Mouse (Mus musculus) hindbrain, embryonic 15.5 days (tissue): ENCODE measurements around the gene Alpl. TPM values are rescaled to one million over a fixed set of nuclear protein-coding genes. Genes with fewer than 3 reads are reported as not detected.
A peak's percentile ranks its signal among the peaks of the same experiment; 100 is the strongest.

Experiments
- ATAC-seq: fragments of 200-750 bp; cut with Nextera tagmentation; 2 replicates; pipeline ENCODE4 v1.8.0; 2017; ENCODE audit warnings: low read depth, moderate number of reproducible peaks, moderate TSS enrichment; ENCODE audit not compliant: low FRiP score
- H3K27ac ChIP-seq: fragments of 300-500 bp; sonication (generic); replicated peaks from 2 replicates; pipeline ENCODE4 v1.5.1; 2015; ENCODE audit warnings: mild to moderate bottlenecking, inconsistent platforms
- H3K27me3 ChIP-seq: fragments of 300-500 bp; sonication (generic); 2 replicates; pipeline ENCODE4 v1.6.1; 2015; ENCODE audit warnings: control low read depth, inconsistent platforms
- H3K36me3 ChIP-seq: fragments of 300-500 bp; sonication (generic); 2 replicates; pipeline ENCODE4 v1.6.1; 2015; ENCODE audit warnings: control low read depth, inconsistent platforms
- H3K4me1 ChIP-seq: fragments of 300-500 bp; sonication (generic); replicated peaks from 2 replicates; pipeline ENCODE4 v1.6.1; 2015; ENCODE audit warnings: control low read depth, inconsistent platforms
- H3K4me2 ChIP-seq: fragments of 300-500 bp; sonication (generic); 2 replicates; pipeline ENCODE4 v1.6.1; 2015; ENCODE audit warnings: moderate library complexity, mild to moderate bottlenecking, inconsistent platforms
- H3K4me3 ChIP-seq: fragments of 300-500 bp; sonication (generic); 2 replicates; pipeline ENCODE4 v1.5.1; 2015; ENCODE audit warnings: mild to moderate bottlenecking, inconsistent platforms
- H3K9ac ChIP-seq: fragments of 300-500 bp; sonication (generic); 2 replicates; pipeline ENCODE4 v1.6.1; 2015; ENCODE audit warnings: inconsistent platforms
- H3K9me3 ChIP-seq: fragments of 300-500 bp; sonication (generic); 2 replicates; pipeline ENCODE4 v1.6.1; 2016; ENCODE audit warnings: control low read depth, inconsistent platforms
- WGBS: fragments of 180-500 bp; shearing (Covaris S2); methylation state at CpG from one replicate; pipeline ENCODE4 v1.1.7; 2015; 5-methylcytosine and 5-hydroxymethylcytosine counted together
- polyA plus RNA-seq: library from polyadenylated mRNA; unstranded; fragments of >200 nt; fragmentation: Nextera tagmentation; extraction: Ambion mirVana; gene quantifications from 2 replicates; pipeline ENCODE4 v1.2.1, GENCODE M21; 2015

Gene Alpl
- polyA plus RNA-seq, 1 experiment from 2014 or later, result 11.4 TPM

- no peak for ATAC-seq
Observed at GRCm38 (mm10) chr4:137700960-137701359, 95.2 kb downstream of the Alpl start.

GRCm38 (mm10) chr4:137699264-137700211 is 96.6 kb downstream of the Alpl start:
- H3K9ac ChIP-seq, result no peak overlapping the region
- ATAC-seq, result no peak
- no peaks in the 10 kb centered on the region for H3K9me3 ChIP-seq
- H3K4me3 ChIP-seq, result no peak overlapping the region
- no peak overlapping the region for H3K4me2 ChIP-seq
- no peaks in the 10 kb centered on the region for H3K27me3 ChIP-seq
- 48% methylated on average over 21 of the region's 21 CpGs for WGBS
- H3K36me3 ChIP-seq, result 0 out of 2 replicates have a peak, but pooled peaks cover 4% of the 10 kb centered on the region
- H3K4me1 ChIP-seq, result peaks cover 36% of the 10 kb centered on the region
- H3K27ac ChIP-seq, result no peak overlapping the region

More at GRCm38 (mm10) chr4:137700960-137701359, 95.2 kb downstream of the Alpl start:
- Histone ChIP-seq H3K9ac (no peak overlapping the region), H3K27me3 (no peaks in the 10 kb centered on the region), H3K4me2 (no peak overlapping the region), H3K4me3 (no peak overlapping the region), H3K27ac (no peak overlapping the region), H3K36me3 (0 out of 2 replicates have a peak, but pooled peaks cover 4% of the 10 kb centered on the region), H3K9me3 (no peaks in the 10 kb centered on the region), H3K4me1 (peaks cover 31% of the 10 kb centered on the region)
- WGBS, result 68% methylated on average over 6 of the region's 6 CpGs

- Histone ChIP-seq H3K4me3 (no peak overlapping the region), H3K4me2 (no peak overlapping the region), H3K9ac (no peak overlapping the region), H3K9me3 (no peaks in the 10 kb centered on the region), H3K27me3 (no peaks in the 10 kb centered on the region), H3K27ac (0 out of 2 replicates have a peak overlapping the region, but pooled peaks have one; percentile 18), H3K36me3 (no peaks in the 10 kb centered on the region), H3K4me1 (peaks cover 36% of the 10 kb centered on the region)
- 74% methylated on average over 7 of the region's 7 CpGs for WGBS
- peak; percentile 10; the same call in 1 of the 2 replicates for ATAC-seq
Observed at GRCm38 (mm10) chr4:137698076-137698985, 97.9 kb downstream of the Alpl start.

GRCm38 (mm10) chr4:137697156-137697885 is 98.9 kb downstream of the Alpl start:
- Histone ChIP-seq H3K36me3 (0 out of 2 replicates have a peak, but pooled peaks cover 4% of the 10 kb centered on the region), H3K4me3 (no peak overlapping the region), H3K4me2 (no peak overlapping the region), H3K9ac (no peak overlapping the region), H3K4me1 (peaks cover 36% of the 10 kb centered on the region), H3K9me3 (no peaks in the 10 kb centered on the region), H3K27ac (0 out of 2 replicates have a peak overlapping the region, but pooled peaks have one; percentile 11), H3K27me3 (no peaks in the 10 kb centered on the region)
- 66% methylated on average over 13 of the region's 13 CpGs for WGBS
- ATAC-seq, result no peak

- no peak for ATAC-seq
- peak overlapping the region; percentile 14; the same call in 1 of the 2 replicates for H3K27ac ChIP-seq
- WGBS, result 32% methylated on average over 4 of the region's 4 CpGs
- no peak overlapping the region for H3K4me2 ChIP-seq
- no peaks in the 10 kb centered on the region for H3K9me3 ChIP-seq
- 0 out of 2 replicates have a peak, but pooled peaks cover 4% of the 10 kb centered on the region for H3K36me3 ChIP-seq
- no peak overlapping the region for H3K4me3 ChIP-seq
- no peaks in the 10 kb centered on the region for H3K27me3 ChIP-seq
- no peak overlapping the region for H3K9ac ChIP-seq
- peaks cover 36% of the 10 kb centered on the region for H3K4me1 ChIP-seq
Observed at GRCm38 (mm10) chr4:137695900-137696299, 100.3 kb downstream of the Alpl start.

GRCm38 (mm10) chr4:137695300-137695699 is 100.9 kb downstream of the Alpl start:
- H3K4me3 ChIP-seq, result no peak overlapping the region
- H3K27me3 ChIP-seq, result no peaks in the 10 kb centered on the region
- 81% methylated on average over 8 of the region's 8 CpGs for WGBS
- 0 out of 2 replicates have a peak, but pooled peaks cover 4% of the 10 kb centered on the region for H3K36me3 ChIP-seq
- no peak overlapping the region for H3K4me2 ChIP-seq
- H3K27ac ChIP-seq, result peak overlapping the region; percentile 14; the same call in 1 of the 2 replicates
- H3K9ac ChIP-seq, result no peak overlapping the region
- no peak for ATAC-seq
- no peaks in the 10 kb centered on the region for H3K9me3 ChIP-seq
- H3K4me1 ChIP-seq, result peaks cover 36% of the 10 kb centered on the region

- H3K9me3 ChIP-seq, result no peaks in the 10 kb centered on the region
- no peak overlapping the region for H3K9ac ChIP-seq
- H3K27me3 ChIP-seq, result no peaks in the 10 kb centered on the region
- ATAC-seq, result no peak
- H3K4me2 ChIP-seq, result no peak overlapping the region
- no peak overlapping the region for H3K4me3 ChIP-seq
- no peak overlapping the region for H3K27ac ChIP-seq
- WGBS, result 84% methylated on average over 10 of the region's 10 CpGs
- H3K4me1 ChIP-seq, result peaks cover 11% of the 10 kb centered on the region
- 0 out of 2 replicates have a peak, but pooled peaks cover 4% of the 10 kb centered on the region for H3K36me3 ChIP-seq
Observed at GRCm38 (mm10) chr4:137692107-137692902, 103.9 kb downstream of the Alpl start.

Other genes with a start within 250 kb of the Alpl start
- gene Ldlrad2, start 221.8 kb downstream of the Alpl start, polyA plus RNA-seq, result 0.54 and 0.59 TPM in 2 replicates
- gene Usp48, start 202.6 kb downstream of the Alpl start, polyA plus RNA-seq, result 63.0 and 64.0 TPM in 2 replicates
- gene Rap1gap, start 131.7 kb downstream of the Alpl start, polyA plus RNA-seq, result 93.2 and 99.6 TPM in 2 replicates
- 18.7 and 24.8 TPM in 2 replicates for gene Ece1, start 65.9 kb upstream of the Alpl start, polyA plus RNA-seq
- gene Eif4g3, start 196.6 kb upstream of the Alpl start, polyA plus RNA-seq, result 49.9 and 51.0 TPM in 2 replicates